Mouse (Mus musculus): ENCODE data around the gene Fosb.

The Fosb gene

DNA sequence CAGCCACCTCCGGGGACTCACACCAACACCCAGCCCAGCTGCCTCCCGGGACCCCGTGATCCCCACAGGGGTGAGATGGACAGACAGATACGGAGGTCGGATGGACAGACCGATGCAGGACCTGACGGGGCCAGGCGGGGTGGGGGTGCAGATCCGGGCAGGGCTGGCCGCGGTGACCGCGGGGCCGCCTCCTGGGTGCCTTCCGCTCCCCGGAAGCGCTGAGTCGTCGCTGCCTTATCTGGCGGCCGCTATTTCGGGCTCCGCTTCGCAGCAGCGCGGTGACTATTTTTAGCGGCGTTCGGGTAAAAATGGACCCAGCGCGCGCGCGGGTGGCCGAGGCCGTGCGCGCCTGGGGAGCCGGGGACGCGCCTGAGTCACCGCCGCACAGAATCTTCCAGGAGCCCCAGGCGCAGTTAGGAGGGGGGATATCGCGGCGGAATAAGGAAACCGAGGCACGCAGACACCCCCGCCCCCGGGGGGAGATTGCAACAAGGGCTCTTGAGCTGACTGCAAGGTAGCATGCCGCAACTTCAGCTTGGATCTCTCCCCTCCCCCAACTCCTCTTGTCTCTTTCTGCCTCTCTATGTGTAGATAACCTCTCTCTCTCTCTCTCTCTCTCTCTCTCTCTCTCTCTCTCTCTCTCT lies 23.0 kb upstream of the Fosb start:
- in situ Hi-C loops (cut with MboI, MseI) = no loop called here

GRCm38 (mm10) chr7:19331910-19332309 lies 22.1 kb upstream of the Fosb start:
- in situ Hi-C loops (cut with MboI, MseI) = no loop called here

GRCm38 (mm10) chr7:19328425-19328824 lies 18.6 kb upstream of the Fosb start:
- in situ Hi-C loops (cut with MboI, MseI) = no loop called here

GRCm38 (mm10) chr7:19327782-19328181 lies 17.9 kb upstream of the Fosb start:
- in situ Hi-C loops (cut with MboI, MseI) = no loop called here

DNA sequence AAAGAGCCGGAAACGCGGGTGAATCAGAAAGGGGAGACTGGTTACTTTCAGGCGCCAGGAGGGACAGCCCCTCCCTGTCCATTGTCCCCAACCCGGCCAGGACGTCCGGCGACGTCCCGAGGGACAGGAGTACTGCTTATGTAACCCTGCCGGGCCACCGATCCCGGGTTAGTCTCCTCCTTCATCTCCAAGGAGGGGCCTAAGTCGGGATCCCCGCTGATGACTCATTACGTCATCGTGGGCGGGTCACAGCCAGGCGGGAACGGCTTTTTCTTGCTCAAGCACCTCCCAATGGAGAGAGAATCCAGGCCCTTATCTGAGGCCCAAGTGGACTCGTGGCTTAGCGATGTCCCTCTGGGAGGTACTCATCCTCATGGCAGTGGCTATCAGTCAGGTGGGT lies 17.3 kb upstream of the Fosb start:
- in situ Hi-C loops (cut with MboI, MseI) = no loop called here

DNA sequence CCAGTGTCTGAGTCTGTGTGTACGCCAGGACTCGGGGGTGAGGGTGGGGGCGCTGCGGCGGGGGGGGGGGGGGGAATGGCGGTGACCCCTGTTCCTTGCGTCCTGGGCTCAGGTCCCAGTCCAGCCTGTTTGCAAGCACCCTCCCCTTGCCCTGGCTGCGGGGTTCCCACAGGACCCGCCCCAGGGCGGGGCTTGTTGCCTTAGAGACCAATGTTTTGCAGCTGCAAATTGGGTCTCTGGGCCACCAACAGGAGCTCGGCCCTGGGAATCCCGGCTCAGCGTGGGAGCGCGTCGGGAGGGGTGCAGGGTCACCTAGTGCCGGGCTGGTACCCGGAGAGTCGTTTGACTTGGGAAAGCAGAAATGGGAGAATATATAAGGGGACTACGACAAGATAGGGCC lies 16.5 kb upstream of the Fosb start:
- in situ Hi-C loops (cut with MboI, MseI) = no loop called here

DNA sequence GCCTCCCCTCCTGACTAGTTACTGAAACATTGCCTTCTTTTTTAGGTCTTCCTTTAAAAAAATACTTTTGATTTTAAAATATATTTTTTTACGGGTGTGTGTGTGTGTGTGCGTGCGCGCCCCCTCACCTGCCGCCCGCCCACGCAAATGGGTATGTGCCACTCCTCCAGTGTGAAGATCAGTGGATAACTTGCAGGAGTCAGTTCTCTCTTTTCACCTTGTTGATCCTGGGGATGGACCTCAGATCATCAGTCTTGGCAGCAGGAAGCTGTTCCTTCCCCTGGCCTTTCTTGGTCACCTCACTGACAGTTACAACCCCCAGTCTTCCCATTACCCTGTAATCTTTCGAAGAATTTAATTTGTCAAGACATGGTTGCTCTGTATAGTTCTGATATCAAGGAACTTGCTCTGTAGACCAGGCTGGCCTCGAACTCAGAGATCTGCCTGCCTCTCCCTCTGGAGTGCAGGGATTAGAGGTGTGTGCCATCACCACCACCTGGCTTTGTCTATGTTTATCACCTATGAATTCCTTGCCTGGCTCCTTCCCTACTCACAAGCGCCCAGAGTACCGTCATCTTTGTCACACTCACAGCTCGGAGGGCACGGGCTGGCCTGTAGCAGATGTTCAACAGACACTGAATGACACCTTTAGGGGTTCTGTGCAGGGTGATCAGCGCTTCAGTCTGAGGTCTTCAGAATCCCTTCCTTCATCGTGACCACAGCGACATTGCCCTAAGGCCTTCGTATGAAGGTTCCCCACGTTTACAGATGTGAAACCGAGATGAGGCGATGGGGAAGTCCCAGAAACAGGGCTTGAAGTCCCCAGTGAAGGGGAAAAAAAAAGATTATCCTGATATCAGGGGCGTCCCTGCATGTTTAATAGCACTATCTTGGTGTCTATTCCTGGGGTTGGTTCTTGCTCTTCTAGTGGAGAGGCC lies 15.7 kb upstream of the Fosb start:
- in situ Hi-C loops (cut with MboI, MseI) = no loop called here

DNA sequence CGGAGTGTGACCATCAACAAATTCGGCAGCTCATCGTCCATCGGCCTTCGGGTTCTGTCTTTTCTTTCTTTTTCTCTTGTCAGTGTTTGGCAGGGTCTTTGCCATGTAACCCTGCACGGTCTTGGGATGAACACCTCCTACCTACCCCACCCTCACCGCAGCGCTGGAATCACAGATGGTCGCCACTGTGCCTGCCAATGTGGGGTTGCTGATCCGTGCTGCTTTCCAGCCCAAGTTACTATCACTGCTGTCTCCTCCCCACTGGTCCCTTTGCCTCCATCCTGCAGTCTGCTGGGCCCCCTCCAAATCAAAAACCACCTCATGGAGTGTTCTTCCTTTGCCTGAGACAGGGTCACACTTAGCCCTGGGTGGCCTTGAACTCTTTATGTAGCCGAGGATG lies 14.4 kb upstream of the Fosb start:
- in situ Hi-C loops (cut with MboI, MseI) = no loop called here

- in situ Hi-C loops (cut with MboI, MseI) = no loop called here
Observed at GRCm38 (mm10) chr7:19322489-19322888, 12.6 kb upstream of the Fosb start.

DNA sequence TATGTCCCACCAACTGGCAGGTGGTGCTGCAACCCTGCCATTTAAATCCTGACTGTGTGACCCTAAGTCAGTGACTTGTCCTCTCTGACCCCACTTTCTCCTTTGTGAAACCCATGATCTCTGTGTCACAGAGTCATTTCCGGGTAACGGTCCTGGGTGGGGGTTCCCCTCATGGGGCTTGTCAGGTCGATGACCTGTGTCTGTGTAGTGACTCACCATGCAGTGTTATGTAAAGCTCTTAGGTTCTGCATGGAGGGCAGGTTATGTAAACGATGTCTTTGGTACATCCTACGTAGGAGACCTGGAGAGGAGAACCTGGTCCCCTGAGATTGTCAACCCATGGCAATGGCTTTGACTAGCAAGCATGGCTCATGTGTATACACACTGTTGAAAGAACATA lies 11.6 kb upstream of the Fosb start:
- in situ Hi-C loops (cut with MboI, MseI) = no loop called here

DNA sequence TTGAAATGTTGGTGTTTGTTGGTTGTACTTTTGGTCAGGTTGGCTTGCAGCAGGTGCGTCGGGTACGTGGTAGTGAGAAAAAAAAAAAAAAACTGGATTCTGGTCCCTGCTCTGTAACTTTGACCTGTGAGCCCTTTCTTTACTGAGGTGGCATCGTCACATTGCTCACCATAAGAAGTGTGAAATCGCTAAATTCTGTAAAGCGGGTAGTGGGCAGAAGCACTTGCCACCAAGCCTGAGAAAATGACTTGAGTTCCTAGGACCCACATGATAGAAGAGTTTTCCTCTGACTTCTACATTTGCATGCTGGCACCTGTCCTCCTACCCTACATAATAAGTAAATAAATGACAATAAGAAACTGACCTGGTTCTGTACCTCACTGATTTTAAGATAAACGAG lies 10.8 kb upstream of the Fosb start:
- in situ Hi-C loops (cut with MboI, MseI) = no loop called here

DNA sequence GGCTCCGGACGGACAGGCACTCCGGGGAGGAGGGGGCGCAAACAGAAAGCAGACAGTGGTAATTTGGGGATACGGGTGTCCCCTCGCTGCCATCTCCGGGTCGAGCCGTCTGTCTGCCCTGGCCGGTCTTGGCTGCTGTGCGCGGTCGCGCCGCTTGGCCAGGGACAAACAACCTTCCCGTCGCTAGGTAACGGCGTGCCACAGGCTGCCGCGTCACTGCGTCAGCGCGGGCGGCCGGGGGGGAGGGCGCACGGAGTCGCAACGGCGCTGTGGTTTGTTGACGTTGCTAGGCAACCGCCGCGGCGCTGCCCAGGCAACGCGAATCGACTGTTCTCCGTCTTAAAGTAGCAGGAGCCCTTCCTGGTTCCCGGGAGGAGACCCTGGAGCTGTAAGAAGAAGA lies 10.1 kb upstream of the Fosb start:
- in situ Hi-C loops (cut with MboI, MseI) = no loop called here

DNA sequence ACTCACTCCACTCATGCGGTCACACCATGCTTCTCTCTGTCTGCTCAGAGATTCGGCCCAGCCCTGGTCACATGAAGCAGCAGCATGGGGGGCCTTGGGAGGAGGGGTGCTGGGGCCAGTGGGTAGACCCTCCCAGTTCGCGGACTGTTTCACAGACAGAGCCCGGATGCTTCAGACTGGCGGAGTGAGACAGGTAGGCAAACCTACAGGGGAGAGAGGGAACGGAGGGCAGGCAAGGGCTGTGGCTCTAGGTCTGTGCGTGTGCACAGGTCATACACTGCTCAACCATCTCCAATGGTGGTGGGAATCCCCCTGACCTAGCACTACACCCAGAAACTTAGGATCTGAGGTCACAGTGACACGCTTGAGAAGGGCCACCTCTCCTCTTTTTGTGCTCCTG lies 9.6 kb upstream of the Fosb start:
- in situ Hi-C loops (cut with MboI, MseI) = no loop called here

DNA sequence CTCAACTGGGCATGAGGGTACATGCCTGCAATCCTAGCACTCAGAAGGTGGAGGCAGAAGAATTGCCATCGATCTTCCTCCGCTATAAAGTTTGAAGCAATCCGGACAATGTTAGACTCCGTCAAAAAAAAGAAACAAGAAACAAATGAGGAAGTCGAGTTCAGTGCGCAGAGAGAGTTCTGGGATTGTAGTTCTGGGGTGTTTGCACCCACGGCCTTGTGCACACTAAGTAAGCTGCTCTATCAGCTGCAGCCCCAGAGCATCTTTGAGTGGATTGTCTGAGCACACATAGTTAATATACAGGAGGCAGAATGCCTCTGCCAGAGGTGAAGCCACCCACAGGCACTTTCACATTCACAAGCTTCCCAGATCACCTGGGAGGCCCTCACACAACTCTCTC lies 8.8 kb upstream of the Fosb start:
- in situ Hi-C loops (cut with MboI, MseI) = no loop called here

- in situ Hi-C loops (cut with MboI, MseI) = no loop called here
Observed at GRCm38 (mm10) chr7:19318201-19318600, 8.3 kb upstream of the Fosb start.

DNA sequence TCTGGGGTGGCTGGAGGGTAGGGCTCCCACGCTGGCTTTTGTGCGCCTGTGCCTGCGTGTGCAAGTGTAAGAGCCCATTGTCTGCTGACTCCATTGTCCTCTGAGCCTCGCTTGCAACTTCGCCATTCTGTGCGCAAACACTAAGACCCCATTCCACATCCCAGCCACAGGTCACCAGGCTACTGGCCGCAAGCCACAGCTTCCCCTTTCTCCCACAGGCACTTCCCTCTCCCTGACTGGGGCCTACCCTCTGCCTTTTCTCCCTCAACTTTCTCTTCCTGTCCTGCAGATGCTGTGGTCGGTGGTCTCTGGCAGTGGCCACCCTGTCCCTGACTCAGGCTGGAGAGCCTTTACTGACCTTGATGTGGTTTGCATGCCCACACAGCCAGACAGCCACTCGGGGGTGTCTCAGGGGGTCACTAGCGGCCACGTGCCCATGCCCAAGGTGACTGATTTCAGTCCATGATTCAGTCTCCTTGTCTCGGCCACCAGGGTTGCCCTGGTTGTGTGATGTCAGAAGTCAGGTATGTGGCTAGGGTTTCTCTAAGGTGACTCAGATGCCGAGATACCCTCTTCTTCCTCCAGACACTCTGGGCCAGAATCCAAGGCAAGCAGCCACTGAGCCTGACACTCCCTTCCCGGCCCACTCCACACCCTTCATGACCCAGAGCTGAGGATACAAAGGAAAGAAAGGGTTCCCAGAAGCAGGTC lies 6.8 kb upstream of the Fosb start:
- in situ Hi-C loops (cut with MboI, MseI) = no loop called here

DNA sequence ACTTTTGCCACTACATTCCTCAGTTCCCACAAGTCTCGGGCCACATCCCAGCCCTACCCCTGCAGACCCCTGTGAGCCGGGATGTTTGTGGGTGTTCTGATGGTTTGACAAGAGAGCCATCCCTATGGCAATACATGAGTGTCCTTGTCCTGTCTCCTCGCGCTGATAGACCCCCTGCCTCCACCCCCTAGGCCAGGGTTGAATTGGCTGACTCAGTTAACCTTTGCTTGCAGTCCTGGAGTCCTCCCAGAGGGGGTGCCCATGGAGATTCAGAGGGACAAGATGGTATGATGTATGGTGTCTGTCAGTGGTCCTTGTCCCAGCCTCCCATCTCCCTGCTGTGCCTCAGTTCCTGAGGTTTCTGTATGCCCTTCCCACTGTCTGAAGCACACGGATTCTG lies 4.2 kb upstream of the Fosb start:
- in situ Hi-C loops (cut with MboI, MseI) = no loop called here

GRCm38 (mm10) chr7:19311991-19312390 lies 2.1 kb upstream of the Fosb start:
- in situ Hi-C loops (cut with MboI, MseI) = no loop called here

GRCm38 (mm10) chr7:19309278-19309883 lies 470 bp downstream of the Fosb start:
- in situ Hi-C loops (cut with MboI, MseI) = loop anchor here (5.0 kb wide), 1 partner anchor 33 kb away; the partner anchor contains the start of gene Ercc1

DNA sequence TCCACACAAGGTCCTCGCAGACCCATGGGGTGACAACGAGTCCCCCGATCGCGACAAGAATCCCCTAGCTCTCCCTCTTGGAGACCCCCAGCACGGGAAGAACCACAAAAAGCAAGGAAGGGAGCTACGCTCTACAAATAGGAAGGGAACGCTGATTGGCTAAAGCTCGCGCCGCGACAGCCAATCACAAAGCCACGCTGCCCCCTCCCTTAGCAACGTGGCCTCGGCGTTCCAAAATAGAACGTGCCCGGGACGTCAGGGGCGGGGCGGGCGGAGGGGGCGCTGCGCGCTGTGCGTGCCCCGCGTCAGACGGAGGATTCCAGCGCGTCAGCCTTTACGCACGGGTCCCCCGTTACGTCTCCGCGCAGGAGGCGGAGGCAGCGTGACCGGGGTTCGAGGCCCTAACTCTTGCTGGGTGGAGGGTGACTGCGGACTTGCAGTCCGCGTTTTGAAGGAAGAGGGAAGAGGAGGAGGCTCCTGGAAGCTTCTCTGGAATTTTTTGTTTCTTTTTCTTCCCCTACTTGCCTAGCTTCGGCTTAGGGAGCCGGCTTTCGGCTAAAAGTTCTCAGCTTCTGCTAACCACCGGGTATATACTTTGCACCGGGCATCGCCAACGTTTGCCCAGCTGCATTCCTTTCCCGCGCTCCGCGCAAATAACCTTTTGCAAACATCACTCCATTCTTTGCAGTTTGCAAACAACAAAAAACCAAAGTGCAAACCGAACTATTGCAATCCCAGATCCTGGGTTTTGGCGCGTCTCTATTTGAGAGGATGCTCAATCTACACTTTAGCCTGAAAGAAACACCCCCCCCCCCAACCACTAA lies 1.2 kb downstream of the Fosb start:
- in situ Hi-C loops (cut with MboI, MseI) = loop anchor here (5.0 kb wide), 1 partner anchor 34 kb away; the partner anchor contains the start of gene Ercc1
